Mouse (Mus musculus): ENCODE results near the gene Bcar3. TPM values are rescaled to one million over a fixed set of nuclear protein-coding genes. Genes with fewer than 3 reads are reported as not detected.

The Bcar3 gene
- polyA plus RNA-seq, 1 experiment from 2014 or later: 14.0 TPM

DNA sequence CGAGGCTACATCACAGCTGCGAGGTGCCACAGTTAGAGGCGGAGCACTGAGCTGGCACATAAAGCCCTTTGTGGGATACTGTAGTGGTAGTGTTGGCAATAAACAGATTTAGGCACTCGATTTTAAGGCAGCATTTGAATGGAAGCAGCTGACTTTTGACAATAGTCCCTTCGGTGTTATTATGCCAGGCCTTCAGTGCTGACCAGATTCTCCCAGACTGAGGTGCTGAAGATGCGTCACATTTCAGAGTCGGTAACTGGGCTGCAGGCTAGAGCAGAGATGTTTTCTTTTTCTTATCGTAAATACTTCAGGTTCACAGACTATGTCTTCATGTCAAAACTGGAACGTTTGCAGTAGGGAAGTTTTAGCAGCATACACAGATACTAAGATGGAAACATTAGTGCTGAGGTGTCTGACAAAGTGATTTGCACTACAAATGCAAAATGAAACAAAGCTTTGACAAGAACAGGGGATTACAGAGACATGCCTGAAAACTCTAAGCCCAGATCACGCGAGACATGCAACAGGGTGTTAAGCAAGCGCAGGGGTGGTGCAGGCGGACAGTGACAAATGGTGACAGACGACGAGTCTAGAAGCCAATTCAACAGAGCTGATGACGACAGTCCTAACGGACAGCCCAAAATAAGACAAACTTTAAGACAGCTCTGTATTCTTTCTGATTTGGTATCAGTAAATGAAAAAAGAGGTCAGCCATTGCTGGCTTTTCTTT is 246.2 kb downstream of the Bcar3 start:
- no peaks in the 10 kb centered on the region for H3K4me1 ChIP-seq (ENCODE audit: insufficient read depth)
- ATAC-seq (ENCODE audit: insufficient read depth) (no peak), DNase-seq (no peak)
- no peak overlapping the region for H3K27ac ChIP-seq (ENCODE audit: low read depth)
- no peak overlapping the region for H3K4me2 ChIP-seq
- no peak overlapping the region for H3K4me3 ChIP-seq (ENCODE audit: low read depth, low read length)
- H3K9ac ChIP-seq: no peak overlapping the region
- no peak for TF ChIP-seq CTCF (IDR thresholded peaks at IDR 0.05; ENCODE audit: low read depth)
- no peaks in the 10 kb centered on the region for H3K9me3 ChIP-seq (ENCODE audit: low read depth, low read length)
- WGBS: 77% methylated on average over 17 of the region's 17 CpGs
- peaks cover 76% of the 10 kb centered on the region for H3K36me3 ChIP-seq (ENCODE audit: insufficient read depth)
- H3K27me3 ChIP-seq (ENCODE audit: insufficient read depth, low read length): no peaks in the 10 kb centered on the region

DNA sequence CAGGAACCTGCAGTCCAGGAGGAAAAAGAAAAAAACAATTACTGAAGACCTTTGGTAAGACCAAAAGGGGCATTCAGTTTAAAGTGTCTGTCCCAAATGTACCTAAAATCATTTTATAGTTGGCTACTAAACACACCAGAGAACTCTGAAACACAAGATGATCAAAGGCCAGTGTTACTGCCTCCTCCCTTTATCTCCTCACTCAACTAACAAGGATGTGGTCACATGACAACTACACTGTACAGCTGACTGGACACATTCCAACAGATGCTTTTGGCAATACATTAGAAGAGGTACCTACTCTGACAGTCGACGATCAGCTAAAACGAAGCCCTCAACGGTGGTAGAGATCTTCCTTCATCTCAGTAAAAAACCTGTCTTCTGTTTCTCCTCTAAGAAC is 247.0 kb downstream of the Bcar3 start:
- Histone ChIP-seq H3K36me3 (ENCODE audit: insufficient read depth) (peaks cover 83% of the 10 kb centered on the region), H3K9me3 (ENCODE audit: low read depth, low read length) (no peaks in the 10 kb centered on the region), H3K4me1 (ENCODE audit: insufficient read depth) (no peaks in the 10 kb centered on the region), H3K4me3 (ENCODE audit: low read depth, low read length) (no peak overlapping the region), H3K9ac (no peak overlapping the region), H3K27ac (ENCODE audit: low read depth) (no peak overlapping the region), H3K4me2 (no peak overlapping the region), H3K27me3 (ENCODE audit: insufficient read depth, low read length) (no peaks in the 10 kb centered on the region)
- ATAC-seq (ENCODE audit: insufficient read depth): no peak
- 67% methylated on average over 4 of the region's 4 CpGs for WGBS
- no peak for TF ChIP-seq CTCF (IDR thresholded peaks at IDR 0.05; ENCODE audit: low read depth)
- no peak for DNase-seq

DNA sequence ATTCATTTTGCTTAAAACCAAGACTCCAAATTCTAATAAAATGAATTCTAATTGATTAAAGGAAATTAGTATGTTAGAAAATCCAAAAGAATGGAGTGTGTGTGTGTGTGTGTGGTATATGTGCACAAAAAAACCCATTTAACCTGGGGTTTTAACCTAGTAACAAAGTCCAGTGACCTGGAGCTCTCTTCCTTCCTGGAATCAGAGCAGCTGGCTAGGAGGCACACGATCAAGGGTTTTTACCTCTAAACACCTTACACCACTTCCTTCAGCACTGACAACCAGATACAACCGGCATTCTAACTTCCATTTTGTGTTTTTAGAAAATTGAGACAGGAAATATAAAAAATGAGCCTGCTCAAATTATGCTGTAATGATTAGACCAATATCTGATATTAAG is 251.4 kb downstream of the Bcar3 start:
- DNase-seq: no peak
- Histone ChIP-seq H3K9me3 (ENCODE audit: low read depth, low read length) (no peaks in the 10 kb centered on the region), H3K36me3 (ENCODE audit: insufficient read depth) (peaks cover 77% of the 10 kb centered on the region), H3K27me3 (ENCODE audit: insufficient read depth, low read length) (no peaks in the 10 kb centered on the region), H3K9ac (no peak overlapping the region), H3K4me1 (ENCODE audit: insufficient read depth) (no peaks in the 10 kb centered on the region), H3K4me2 (no peak overlapping the region), H3K4me3 (ENCODE audit: low read depth, low read length) (no peak overlapping the region), H3K27ac (ENCODE audit: low read depth) (no peak overlapping the region)
- no peak for TF ChIP-seq CTCF (IDR thresholded peaks at IDR 0.05; ENCODE audit: low read depth)
- no peak for ATAC-seq (ENCODE audit: insufficient read depth)
- WGBS: 76% methylated on average over 2 of the region's 2 CpGs

DNA sequence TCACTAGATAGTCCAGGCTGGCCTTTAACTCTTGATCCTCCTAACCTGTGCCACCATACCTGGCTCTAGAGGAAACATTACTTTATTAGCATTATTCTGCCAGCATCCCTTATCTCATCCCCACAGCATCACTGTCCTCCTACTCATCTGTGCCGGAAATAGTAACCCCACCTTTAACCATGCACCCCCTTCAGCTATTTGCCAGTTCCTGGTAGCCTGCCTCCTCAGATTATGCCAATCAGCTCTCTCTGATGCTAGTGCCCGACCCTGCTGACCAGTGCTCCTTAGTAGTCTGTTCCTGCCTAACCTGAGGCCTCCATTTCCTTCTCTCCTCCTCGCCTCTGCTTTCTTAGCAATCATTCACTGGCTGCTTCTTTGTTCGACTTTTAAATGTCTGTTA is 253.5 kb downstream of the Bcar3 start:
- Histone ChIP-seq H3K27me3 (ENCODE audit: insufficient read depth, low read length) (no peaks in the 10 kb centered on the region), H3K27ac (ENCODE audit: low read depth) (no peak overlapping the region), H3K36me3 (ENCODE audit: insufficient read depth) (peaks cover 58% of the 10 kb centered on the region), H3K4me1 (ENCODE audit: insufficient read depth) (no peaks in the 10 kb centered on the region), H3K4me2 (no peak overlapping the region), H3K9ac (no peak overlapping the region), H3K4me3 (ENCODE audit: low read depth, low read length) (no peak overlapping the region), H3K9me3 (ENCODE audit: low read depth, low read length) (no peaks in the 10 kb centered on the region)
- no peak for ATAC-seq (ENCODE audit: insufficient read depth)
- no peak for DNase-seq
- no peak for TF ChIP-seq CTCF (IDR thresholded peaks at IDR 0.05; ENCODE audit: low read depth)
- WGBS: 69% methylated on average over 4 of the region's 4 CpGs

DNA sequence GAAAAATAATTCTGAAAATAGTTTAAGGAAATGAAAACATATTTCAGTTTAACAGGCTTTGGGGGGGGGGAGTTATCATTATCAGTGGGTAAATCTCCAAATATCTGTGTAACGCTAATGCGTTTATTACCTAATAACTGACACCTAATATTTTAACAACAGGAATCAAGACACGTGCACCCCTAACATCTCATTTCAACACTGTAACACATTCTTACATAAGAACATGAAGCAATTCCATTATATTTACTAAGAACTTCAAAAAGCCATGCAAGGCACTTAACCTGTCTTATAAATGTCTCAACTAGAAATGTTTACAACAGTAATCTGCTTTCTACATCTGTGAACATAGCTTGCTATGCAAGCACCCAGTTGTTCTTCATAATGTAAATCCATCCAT is 257.2 kb downstream of the Bcar3 start:
- DNase-seq (no peak), ATAC-seq (ENCODE audit: insufficient read depth) (no peak)
- H3K27me3 ChIP-seq (ENCODE audit: insufficient read depth, low read length): no peaks in the 10 kb centered on the region
- TF ChIP-seq CTCF (IDR thresholded peaks at IDR 0.05; ENCODE audit: low read depth): no peak
- H3K36me3 ChIP-seq (ENCODE audit: insufficient read depth): peaks cover 25% of the 10 kb centered on the region
- no peaks in the 10 kb centered on the region for H3K4me1 ChIP-seq (ENCODE audit: insufficient read depth)
- no peak overlapping the region for H3K4me2 ChIP-seq
- WGBS: 83% methylated on average over 3 of the region's 3 CpGs
- no peaks in the 10 kb centered on the region for H3K9me3 ChIP-seq (ENCODE audit: low read depth, low read length)
- no peak overlapping the region for H3K9ac ChIP-seq
- no peak overlapping the region for H3K27ac ChIP-seq (ENCODE audit: low read depth)
- H3K4me3 ChIP-seq (ENCODE audit: low read depth, low read length): no peak overlapping the region

DNA sequence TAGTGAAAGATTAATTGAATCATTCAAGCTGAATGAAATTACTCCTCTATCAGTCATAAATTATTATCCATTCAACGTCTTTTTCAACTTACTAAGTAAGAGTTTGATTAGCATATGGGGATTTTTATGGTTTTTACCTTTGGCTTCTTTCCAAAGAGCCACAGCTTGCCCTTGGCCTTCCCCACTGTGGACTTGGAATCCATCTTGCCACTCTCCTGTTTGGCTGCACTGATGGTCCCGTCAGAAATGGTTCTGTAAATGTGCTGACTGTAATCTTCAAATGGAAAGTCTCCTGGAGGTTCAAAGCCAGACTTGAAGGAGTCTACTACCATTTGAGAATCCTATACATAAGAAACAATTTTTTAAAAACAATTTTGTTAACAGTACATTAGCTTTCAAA is 263.8 kb downstream of the Bcar3 start:
- no peak for DNase-seq

DNA sequence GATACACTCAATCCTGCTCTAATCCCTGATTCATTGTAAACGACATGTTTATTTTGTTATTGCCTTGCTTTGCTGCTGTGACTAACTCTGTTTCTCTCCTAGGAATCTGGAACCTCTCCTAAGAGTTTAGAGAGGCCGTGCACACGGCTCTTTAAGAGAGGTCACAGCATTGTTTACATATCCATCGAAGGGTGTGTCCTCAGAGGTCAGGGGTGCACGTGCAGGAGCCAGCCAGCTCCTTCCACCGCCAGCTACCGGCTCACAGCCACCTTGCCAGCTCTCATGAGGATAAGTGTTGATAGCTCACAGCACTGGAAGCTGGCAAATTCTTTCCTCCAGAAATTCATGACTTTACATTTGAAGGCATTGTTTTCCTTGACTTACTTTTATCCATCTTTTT is 271.3 kb downstream of the Bcar3 start:
- WGBS: 11% methylated on average over 7 of the region's 7 CpGs
- H3K9me3 ChIP-seq (ENCODE audit: low read depth, low read length): no peaks in the 10 kb centered on the region
- no peak overlapping the region for H3K9ac ChIP-seq
- DNase-seq (peak; percentile 7), ATAC-seq (ENCODE audit: insufficient read depth) (no peak)
- peaks cover 43% of the 10 kb centered on the region for H3K36me3 ChIP-seq (ENCODE audit: insufficient read depth)
- H3K27ac ChIP-seq (ENCODE audit: low read depth): peak overlapping the region; percentile 12; the same call in 1 of the 2 replicates
- no peak overlapping the region for H3K4me2 ChIP-seq
- no peak overlapping the region for H3K4me3 ChIP-seq (ENCODE audit: low read depth, low read length)
- no peaks in the 10 kb centered on the region for H3K27me3 ChIP-seq (ENCODE audit: insufficient read depth, low read length)
- no peaks in the 10 kb centered on the region for H3K4me1 ChIP-seq (ENCODE audit: insufficient read depth)
- no peak for TF ChIP-seq CTCF (IDR thresholded peaks at IDR 0.05; ENCODE audit: low read depth)

More for the DNA sequence above, 263.8 kb downstream of the Bcar3 start:
- H3K4me1 ChIP-seq (ENCODE audit: insufficient read depth): no peaks in the 10 kb centered on the region
- no peaks in the 10 kb centered on the region for H3K27me3 ChIP-seq (ENCODE audit: insufficient read depth, low read length)
- H3K36me3 ChIP-seq (ENCODE audit: insufficient read depth): peaks cover 21% of the 10 kb centered on the region
- no peak overlapping the region for H3K9ac ChIP-seq
- no peak overlapping the region for H3K4me2 ChIP-seq
- ATAC-seq (ENCODE audit: insufficient read depth): no peak
- H3K9me3 ChIP-seq (ENCODE audit: low read depth, low read length): no peaks in the 10 kb centered on the region
- 51% methylated on average over 2 of the region's 2 CpGs for WGBS
- no peak overlapping the region for H3K4me3 ChIP-seq (ENCODE audit: low read depth, low read length)
- no peak overlapping the region for H3K27ac ChIP-seq (ENCODE audit: low read depth)
- TF ChIP-seq CTCF (IDR thresholded peaks at IDR 0.05; ENCODE audit: low read depth): no peak
